Mouse (Mus musculus): ENCODE measurements around the gene Ptprd.

Ptprd gene

GRCm38 (mm10) chr4:76590722-76591121 lies 1621.0 kb downstream of the Ptprd start:
- no peak for DNase-seq

DNA sequence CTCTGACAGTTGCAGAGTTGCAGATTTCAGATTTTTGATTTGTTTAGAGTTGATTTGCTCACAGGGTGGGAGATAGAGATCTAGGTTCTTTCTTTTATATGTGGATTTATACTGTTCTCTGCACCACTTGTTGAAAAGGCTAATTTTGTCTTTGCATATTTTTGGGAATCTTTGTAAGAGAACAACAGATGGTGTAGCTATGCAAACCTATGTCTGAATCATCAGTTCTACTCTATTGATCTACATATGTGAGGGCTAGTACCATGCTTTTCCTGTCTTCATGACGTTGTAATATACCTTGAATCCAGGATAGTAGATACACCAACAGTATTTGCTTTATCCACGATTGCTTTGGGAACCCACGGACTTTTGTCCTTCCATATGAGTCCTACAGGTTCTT lies 1628.7 kb downstream of the Ptprd start:
- DNase-seq: no peak

GRCm38 (mm10) chr4:76566006-76566405 lies 1645.8 kb downstream of the Ptprd start:
- no peak for DNase-seq

DNA sequence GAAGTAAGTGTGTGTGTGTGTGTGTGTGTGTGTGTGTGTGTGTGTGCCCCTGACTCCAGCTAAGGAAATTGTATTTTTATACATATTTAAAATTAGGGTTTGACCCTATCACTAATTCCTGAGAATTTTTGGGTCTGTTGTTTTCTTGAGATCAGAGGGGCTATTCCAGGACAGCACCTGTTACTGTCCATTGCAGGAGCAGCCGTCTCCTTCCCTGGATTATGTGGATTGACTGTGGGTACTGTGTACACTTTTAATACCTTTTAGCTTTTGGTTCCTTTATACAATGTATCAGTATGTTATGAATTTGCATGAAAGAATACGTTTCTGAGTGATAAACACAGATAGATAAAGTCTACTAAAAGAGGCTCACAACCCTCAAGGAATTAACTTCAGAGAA lies 1670.0 kb downstream of the Ptprd start:
- DNase-seq: no peak

DNA sequence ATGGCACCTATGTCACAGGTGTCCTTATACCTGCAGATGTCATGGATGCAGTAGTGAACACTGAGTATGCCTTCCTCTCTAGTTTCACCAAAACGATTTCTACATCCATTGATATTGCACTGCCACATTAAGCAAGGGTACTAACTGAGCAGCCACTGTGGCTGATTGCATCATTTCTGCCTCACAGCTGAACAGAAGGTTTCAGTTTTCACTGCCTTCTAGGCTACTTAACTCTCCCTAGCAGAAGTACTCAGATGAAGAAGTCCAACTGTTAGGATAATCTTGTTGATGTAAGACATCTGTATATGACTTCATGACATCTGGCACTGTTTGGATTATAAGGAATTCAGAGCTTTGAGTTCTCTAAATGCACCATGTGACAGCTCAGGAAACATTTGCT lies 1678.8 kb downstream of the Ptprd start:
- DNase-seq: no peak

GRCm38 (mm10) chr4:76525281-76525680 lies 1686.5 kb downstream of the Ptprd start:
- DNase-seq: peak in 1 of 2 experiments; percentile 24

DNA sequence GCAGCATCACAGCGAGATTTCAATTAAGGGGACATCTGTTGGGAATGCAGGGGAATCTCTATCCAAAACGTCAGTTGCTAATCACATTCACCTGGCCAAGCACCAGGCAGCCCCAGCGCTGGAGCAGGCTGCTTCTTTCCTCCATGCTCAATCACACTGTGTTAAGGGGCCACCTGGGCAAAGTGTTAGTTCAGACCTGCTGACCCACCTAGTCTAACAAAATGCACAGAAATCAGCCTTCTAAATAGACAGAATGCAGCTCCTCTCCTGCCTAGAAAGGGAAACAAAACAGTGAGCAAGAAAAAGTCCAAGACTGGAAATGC lies 1708.5 kb downstream of the Ptprd start:
- peak in 1 of 2 experiments; percentile 21 for DNase-seq

DNA sequence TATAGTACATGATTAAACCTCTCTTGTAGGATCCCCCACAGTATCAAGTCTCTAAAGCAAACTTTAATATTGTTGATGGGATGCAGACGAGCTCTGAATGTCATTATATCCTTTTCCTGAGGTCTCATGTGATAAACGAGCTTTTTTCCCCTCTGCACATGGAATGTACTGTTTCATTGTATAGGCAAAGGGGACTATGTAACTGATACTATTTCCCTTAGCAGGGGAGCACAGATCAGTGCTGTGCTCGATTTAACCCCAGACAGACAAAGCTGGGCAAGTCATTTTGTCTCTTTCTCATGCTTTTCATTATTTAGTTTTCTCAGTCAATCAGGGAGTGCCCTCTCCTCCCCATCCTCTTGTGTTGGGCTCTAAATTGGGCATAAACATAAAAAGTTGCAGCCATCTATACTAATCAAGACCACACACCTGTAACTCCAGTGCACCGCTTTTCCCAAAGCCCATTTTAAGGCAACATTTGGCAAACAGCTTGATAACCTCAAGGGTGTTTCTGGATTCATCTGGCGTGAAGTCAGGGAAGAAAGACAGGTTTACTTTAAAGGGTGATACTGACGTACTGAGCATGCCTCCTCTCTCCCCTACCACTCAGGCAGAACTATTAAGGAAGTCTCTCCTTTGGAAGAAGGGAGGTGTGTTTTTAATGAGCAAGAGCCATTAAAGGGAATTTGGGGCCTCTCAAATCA lies 1709.0 kb downstream of the Ptprd start:
- no peak for DNase-seq

DNA sequence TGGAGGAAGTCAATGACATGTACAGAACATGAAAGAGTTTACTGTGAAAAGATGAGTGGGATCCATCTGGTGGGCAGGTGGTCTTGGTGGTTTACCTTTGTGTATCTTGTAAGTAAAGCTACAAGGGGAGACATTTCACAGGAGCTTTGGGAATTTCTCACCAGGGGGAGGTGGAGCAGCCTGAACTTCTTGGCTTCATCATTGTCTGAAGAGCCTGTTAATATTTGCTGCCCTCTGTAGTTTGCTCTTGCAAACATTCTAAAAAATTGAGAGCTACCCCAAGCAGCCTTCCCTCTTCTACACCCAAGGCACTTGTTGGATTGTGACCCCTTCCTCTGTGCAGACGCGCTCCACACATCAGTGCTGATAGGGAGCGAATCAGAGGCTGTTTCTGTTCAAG lies 1725.9 kb downstream of the Ptprd start:
- no peak for DNase-seq

DNA sequence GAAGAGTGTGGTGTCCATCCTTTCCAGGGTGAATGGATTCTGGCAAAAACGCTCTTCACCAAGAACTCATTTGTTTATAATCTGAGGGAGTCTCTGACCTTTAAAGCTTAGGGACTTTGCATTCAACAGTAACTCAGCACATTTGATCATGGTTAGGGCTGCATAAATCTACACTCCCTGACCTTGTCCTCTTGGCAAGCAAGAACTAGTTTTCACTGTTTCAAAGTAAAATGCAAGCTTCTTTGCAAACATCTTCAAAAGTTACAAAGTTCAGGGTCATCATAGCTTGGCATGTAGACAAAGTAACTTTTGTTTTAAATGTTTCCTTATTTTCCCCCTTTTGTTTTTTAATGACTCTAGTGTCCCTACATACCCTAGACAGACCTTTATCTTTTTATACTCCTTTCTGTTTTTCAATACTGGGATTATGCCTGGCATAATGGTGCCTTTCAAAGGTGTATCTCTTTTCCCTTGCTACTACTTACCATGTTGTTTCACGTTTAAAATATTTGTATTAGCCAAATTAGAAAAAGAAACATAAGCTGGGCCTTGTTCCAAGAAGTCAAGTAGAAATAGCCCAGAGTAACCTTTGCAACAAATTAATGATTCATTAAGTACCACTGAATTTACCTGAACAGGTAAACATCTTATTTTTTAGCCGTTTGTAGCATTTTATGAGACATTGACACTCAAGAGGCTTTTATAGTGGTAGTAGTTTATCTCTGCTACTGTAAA lies 1743.2 kb downstream of the Ptprd start:
- DNase-seq: no peak

- no peak for DNase-seq
These were observed 1747.1 kb downstream of the Ptprd start for GRCm38 (mm10) chr4:76464682-76465081.

GRCm38 (mm10) chr4:76461336-76461735 lies 1750.4 kb downstream of the Ptprd start:
- no peak for DNase-seq

DNA sequence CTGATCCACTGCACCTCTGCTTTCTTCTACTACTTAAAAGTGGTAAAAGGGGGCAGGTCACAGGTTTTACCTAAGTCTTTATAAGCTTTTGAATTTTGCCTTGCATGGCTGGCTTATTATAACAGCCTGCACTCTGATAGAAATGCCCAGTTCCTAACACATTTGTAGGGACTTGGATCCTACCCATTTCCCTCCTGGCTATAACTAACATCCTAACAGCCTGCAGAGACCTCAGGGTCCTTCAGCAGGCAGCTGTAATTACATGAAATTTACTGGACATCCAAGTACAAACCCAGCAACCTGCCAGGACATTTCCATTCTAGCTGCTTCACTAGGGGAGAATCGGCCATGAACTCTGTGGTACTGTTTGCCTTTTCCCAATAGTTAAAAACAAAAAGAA lies 1751.2 kb downstream of the Ptprd start:
- DNase-seq: no peak

DNA sequence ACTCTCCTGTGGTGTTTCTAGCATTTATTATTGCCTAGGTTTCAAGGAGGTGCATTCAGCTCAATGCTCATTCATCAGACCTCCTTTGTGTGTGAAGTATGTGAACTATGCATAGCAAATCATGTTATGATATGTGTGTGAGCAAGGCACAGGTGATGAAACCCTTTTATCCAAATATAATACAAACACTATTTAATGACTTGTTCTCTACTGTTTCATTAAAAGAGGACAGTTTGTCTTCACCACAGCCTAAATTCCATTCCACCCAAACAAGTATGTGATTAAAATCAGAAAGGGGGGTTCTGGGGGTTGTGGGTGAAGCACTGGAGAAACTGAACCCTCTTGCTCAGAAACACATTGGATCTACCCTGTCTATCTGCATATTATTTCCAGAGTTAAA lies 1752.1 kb downstream of the Ptprd start:
- DNase-seq: no peak

DNA sequence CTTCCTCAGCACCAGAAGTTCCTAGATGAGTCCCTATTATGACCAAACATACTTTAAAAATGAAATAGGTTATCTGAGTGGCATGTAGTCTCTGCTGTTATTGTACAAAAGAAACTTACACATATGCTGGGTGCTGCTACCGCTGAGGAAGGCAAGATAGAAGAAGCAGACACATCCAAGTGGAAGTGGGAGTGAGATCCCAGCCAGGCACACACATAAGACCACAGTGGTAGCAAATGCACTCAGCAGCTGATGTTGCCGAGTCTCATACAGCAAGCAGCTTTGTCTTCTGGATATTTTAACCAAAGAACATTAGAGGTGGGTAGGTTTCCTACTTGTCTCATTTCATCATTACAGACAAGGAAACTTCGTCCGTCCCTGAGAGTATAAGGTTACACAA lies 1759.5 kb downstream of the Ptprd start:
- DNase-seq: no peak

DNA sequence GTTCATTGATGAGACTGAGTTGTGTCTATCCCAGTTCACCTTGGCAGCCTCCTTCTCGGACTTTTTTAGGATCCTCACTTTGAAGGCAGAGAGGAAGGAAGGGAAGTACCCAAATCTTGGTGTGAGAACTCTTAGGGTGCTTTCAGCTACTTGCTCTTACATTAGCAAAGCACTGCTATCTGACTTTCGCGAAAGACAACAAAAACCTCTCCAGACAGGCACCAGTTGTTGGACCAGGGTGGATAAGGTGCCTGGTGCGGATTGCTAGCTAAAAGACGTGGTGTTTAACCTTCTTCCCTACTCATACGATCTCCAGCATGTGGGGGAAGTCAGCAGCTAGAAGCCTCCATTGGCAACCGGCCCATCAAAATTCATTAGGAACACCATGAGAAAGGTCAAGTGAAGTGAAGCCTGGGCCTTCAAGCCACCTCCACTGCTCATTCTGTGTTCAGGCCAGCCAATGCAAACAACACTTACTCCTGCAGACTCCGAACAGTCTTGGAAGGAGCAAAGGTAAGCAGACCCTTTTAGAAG lies 1760.7 kb downstream of the Ptprd start:
- DNase-seq: peak; percentile 46 to 49

DNA sequence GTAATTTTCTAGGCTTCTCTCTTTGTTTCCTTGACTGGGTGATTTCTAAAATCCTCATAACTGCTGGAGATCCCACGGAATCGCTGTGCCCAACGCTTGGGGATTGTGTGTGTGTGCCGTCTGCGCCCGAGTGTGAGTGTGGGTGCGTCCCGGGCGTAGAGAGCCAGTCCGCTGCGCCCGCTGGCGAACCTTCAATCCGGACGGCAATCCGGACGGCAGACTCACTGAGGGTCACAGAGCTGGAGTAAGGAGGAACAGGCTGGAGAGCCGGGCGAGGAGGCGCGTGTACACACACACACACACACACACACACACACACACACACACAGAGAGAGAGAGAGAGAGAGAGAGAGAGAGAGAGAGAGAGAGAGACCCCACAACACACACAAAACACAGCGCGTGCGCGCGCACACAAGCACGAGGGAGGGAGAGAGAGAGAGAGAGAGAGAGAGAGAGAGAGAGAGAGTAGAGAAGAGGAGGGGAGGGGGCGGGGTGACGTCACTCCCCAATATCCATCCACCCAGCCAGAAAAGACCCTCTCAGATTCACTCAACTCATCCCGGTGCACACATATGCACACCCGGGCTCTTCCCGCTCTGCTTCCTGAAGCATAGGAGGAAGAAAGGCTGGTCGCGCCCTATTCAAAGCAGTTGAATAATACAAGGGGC lies 1761.3 kb downstream of the Ptprd start:
- DNase-seq: peak; percentile 81 to 83

GRCm38 (mm10) chr4:76449466-76450350 lies 1762.1 kb downstream of the Ptprd start:
- peak; percentile 90 to 92 for DNase-seq

DNA sequence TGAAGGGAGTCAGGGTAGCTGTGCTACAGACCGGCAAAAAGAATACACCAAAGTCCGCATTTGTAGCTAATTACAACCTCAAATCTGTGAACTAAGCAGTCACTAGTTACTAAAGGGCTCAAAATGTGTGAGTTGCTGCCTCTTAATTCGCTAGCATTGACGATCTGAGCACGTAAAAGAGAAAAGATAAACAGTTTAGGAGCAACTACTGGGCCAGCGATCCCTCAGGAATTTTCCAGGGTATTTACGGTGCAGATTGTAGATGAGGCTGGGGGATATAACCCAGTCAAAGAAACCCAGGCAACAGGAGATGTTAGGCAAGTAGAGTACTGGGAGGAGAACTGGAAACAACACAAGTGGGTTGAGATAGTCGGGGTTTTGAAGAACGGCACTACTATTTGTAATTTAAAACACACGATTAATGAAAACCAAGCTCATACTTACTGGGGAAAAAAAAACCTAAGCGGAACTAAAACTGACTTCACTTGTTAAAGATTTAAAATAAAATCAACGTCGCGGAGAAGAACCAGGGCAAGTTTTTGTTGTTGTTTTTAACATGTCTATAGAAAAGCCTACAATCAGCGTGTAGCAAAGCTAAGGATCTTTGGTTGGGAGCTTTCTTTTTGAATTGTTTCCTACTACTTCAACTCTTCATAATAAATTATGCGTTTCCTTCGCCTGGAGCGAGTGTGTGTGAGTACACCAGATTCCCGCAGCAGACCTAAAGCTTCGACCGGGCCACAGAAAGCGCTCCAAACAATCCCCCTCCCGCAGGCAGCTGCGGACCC lies 1762.9 kb downstream of the Ptprd start:
- DNase-seq: peak in 1 of 2 experiments; percentile 43

DNA sequence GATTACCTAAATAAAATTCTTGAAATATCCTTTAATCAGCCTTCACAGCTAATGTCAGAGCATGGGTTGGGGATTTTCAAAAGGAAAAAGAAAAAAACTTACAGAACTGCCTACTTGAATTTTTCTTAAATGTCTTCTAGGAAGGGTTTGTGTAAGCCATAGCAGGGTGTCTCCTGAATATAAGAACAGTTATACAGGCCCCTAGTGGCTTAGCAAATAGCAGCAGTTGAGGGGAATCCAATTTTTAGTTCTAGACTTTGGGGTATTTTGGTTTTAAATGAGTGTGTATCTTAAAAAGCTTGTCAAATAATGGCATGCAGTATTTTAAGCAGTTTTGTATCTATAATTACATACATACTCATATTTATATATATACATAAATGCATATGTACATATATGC lies 1764.4 kb downstream of the Ptprd start:
- DNase-seq: no peak

DNA sequence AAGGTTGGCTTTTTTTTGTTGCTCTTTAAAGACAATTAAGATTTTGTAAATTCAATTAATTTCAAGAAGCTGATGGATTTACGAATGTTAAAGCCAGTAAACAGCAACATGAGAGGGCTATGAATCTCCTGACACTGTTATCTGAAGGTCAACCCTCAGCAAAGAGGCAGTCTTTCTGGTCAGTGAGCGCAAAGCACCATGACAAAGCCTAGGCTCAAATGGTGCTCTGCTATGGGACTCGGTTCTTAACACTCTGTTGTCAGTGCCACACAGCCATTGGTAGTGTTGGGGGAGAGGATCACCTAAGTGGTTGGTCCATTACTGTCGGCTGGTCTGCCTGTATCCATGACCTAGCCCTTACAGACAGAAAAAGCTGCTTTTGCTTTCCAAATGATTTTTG lies 1767.0 kb downstream of the Ptprd start:
- DNase-seq: no peak

DNA sequence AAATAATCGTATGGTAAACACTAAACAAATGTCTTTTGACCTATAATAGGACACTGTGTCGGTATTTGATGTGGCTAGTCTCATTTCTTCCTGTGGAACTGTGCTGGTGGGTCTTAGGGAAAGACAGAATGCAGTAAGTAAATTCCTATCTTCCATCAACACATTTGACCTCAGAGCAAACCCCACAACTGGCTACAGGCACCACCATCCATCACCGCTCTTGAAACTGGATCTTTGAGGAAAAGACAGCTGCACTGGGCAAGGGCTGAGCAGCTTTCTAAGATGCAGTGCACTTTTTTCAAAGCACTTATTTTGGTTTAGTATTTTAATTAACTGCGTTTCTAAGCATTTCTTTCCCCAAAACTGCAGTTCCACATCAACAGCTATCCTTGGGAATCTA lies 1768.2 kb downstream of the Ptprd start:
- no peak for DNase-seq
